Mouse (Mus musculus) leukemia stem cell, adult 10-12 weeks (primary cell): Measurements from ENCODE around the gene Nt5c1a. TPM values are rescaled to one million over a fixed set of nuclear protein-coding genes. Genes with fewer than 3 reads are reported as not detected.

Experiments used
- polyA plus RNA-seq: library from polyadenylated mRNA; stranded (reverse); fragments of >175 nt; gene quantifications from 2 replicates; pipeline ENCODE4 v1.2.3, GENCODE M21; 2012; ENCODE audit warnings: low replicate concordance

Nt5c1a gene
- polyA plus RNA-seq, result not detected in 2 replicates

GRCm38 (mm10) chr4:123201186-123202093, at the start of gene Nt5c1a:
TSS of gene Nt5c1a (plus strand) at chr4:123201504.

GRCm38 (mm10) chr4:123182328-123183238, 18.7 kb upstream of the Nt5c1a start, which contains the start of gene Hpcal4:
TSS of gene Hpcal4 (plus strand) at chr4:123183227.

DNA sequence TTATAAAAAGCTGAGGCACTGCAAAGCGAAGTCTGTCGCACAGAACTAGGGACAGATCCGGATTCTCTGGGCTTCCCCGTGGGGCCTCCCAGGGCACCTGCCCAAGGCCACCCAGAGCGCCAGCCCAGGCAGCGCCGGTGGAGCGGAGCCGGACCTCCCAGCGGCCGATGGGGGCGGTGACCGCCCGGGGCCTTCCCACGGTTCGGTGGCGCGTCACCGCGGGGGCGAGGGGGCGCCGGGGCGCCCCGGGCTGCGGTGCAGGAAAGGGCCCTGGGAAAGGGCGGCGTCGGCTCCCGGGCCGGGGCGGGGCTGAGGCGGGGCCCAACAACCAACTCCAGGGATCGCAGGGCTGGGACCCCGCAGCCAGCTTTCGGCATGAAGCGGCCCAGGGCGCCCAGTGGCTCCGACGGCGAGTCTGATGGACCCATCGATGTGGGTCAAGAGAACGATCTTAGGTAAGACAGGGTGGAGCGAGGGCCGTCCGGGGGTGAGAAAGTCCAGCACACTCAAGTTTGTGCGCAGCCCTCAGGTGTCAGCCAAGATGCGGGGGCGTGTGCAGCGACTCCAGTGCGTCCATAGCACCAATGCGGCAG, 32.3 kb downstream of the Nt5c1a start, which contains the start of gene Heyl:
Heyl (plus strand) TSS at position 65 of the 593 bp plus-strand sequence.

DNA sequence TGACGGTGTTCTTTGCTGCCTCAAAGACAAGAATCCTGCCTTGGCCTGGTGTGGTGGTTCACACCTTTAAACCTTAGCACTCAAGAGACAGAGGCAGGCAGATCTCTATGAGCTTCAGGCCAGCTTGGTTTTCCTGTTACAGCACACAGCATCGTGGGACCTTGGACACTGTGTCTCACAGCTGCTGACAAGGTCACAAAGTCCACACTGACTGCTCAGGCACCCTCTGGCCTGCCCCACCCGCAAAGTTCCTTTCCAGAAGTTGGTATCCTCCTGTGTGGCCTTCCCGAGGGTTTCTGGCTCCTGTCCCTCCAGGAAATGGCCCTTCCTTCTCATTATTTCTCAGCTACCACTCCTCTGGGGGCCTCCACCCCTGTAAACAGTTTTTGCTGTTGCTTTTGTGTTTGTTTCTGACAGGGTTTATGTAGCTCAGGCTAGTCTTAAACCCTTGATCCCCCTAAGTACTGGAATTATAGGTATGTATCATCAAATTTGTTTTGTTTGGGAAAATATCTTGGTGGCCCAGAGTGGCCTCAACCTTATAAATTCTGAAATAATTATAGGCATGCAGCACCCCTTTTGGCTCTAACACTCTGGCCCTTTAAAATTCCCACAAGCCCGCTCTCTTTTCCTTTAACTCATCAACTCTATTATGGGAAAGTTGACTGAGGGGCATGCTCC, 60.6 kb downstream of the Nt5c1a start, which contains the start of gene Pabpc4:
Pabpc4 (plus strand) TSS at position 631 of the 681 bp plus-strand sequence.

Other genes with a start within 250 kb of the Nt5c1a start
- 0.18 TPM in 1 of 2 replicates, not detected in the other for gene Mfsd2a, start 240.3 kb upstream of the Nt5c1a start, polyA plus RNA-seq
- 1.2 and 2.0 TPM in 2 replicates for gene Mycl, start 205.9 kb upstream of the Nt5c1a start, polyA plus RNA-seq
- gene Trit1, start 184.9 kb upstream of the Nt5c1a start, polyA plus RNA-seq, result 0.26 and 1.1 TPM in 2 replicates
- 0.34 TPM in 1 of 2 replicates, not detected in the other for gene Bmp8b, start 96.3 kb upstream of the Nt5c1a start, polyA plus RNA-seq
- 0.10 TPM in 1 of 2 replicates, not detected in the other for gene Oxct2b, start 85.2 kb upstream of the Nt5c1a start, polyA plus RNA-seq
- 3.6 and 5.4 TPM in 2 replicates for gene Ppie, start 61.6 kb upstream of the Nt5c1a start, polyA plus RNA-seq
- 0.14 TPM in 1 of 2 replicates, not detected in the other for gene Hpcal4, start 18.3 kb upstream of the Nt5c1a start, polyA plus RNA-seq
- 0.21 and 0.27 TPM in 2 replicates for gene Heyl, start 32.1 kb downstream of the Nt5c1a start, polyA plus RNA-seq
- 2,411 and 2,553 TPM in 2 replicates for gene Pabpc4, start 60.8 kb downstream of the Nt5c1a start, polyA plus RNA-seq
- not detected in 2 replicates for gene Oxct2a, start 122.1 kb downstream of the Nt5c1a start, polyA plus RNA-seq
- 0.09 and 0.47 TPM in 2 replicates for gene Bmp8a, start 141.7 kb downstream of the Nt5c1a start, polyA plus RNA-seq